Mouse (Mus musculus): ENCODE measurements around the gene Tfip11.

DNA sequence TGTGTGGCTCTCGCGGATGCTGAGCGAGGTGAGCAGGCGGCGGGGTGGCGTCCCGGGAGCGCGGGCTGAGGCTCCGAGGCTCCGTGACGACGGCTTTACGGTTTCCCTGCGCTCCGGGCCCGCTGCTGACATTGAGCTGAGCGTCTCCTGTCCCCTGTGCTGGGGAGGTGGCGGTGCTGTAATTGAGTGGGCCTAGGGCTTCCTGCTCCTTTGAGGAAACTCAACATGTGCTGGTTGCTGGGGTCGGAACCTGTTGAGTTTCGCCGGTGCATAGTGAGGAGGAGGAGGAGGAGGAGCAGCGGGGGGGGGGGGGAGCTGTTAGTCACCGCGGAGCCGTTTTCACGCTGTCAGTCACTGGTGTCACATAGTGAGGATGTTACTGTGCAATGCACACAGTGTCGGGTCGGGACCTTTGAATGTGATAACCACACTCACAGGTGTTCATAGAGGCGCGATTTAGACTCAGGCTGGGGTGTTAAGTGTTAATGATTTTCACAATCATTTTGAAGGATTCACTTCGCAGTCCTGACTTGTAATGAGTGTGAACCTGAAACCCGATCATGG is 370 bp downstream of the Tfip11 start:
- no peak for TF ChIP-seq USF1 (IDR thresholded peaks at IDR 0.05; ENCODE audit: low read depth)
- TF ChIP-seq MYOG (IDR thresholded peaks at IDR 0.05; ENCODE audit: control insufficient read depth in 1 of 3, insufficient read depth in 1 of 3, insufficient read length in 2 of 3, low read depth in 2 of 3) = no peak
- no peak for TF ChIP-seq CEBPB (IDR thresholded peaks at IDR 0.05; ENCODE audit: insufficient read depth, poor library complexity, severe bottlenecking)
